Mouse (Mus musculus): ENCODE results near the gene Ubqln4. TPM values are rescaled to one million over a fixed set of nuclear protein-coding genes. Genes with fewer than 3 reads are reported as not detected.
"Not testable (repeated sequence)": the region's sequence is repeated elsewhere in the genome, so short reads cannot be mapped to it uniquely, and the experiment has no call there.

Ubqln4 gene
- polyA plus RNA-seq, 1 experiment from 2014 or later, result 62.6 TPM

- Histone ChIP-seq H3K27me3 (ENCODE audit: control insufficient read depth, insufficient read depth, low read length) (no peaks in the 10 kb centered on the region), H3K36me3 (ENCODE audit: control insufficient read depth, insufficient read depth, low read length) (peaks cover 12% of the 10 kb centered on the region), H3K9me3 (ENCODE audit: control insufficient read depth, low read length) (no peaks in the 10 kb centered on the region), H3K4me3 (ENCODE audit: low read depth, low read length) (no peak overlapping the region), H3K4me1 (replicated peaks; ENCODE audit: control insufficient read depth, insufficient read depth, low read length) (no peaks in the 10 kb centered on the region), H3K27ac (ENCODE audit: low read depth, low read length) (no peak overlapping the region), H3K4me2 (replicated peaks; ENCODE audit: low read depth, low read length) (no peak overlapping the region), H3K9ac (ENCODE audit: low read depth, low read length) (no peak overlapping the region)
- 78% methylated on average over 2 of the region's 2 CpGs for WGBS
- ATAC-seq (ENCODE audit: low FRiP score) (no peak), DNase-seq (ENCODE audit: low spot score) (no peak)
These were observed 19.3 kb downstream of the Ubqln4 start for GRCm38 (mm10) chr3:88572835-88573234.

- ATAC-seq (ENCODE audit: low FRiP score), result no peak
- WGBS, result 88% methylated on average over 2 of the region's 2 CpGs
- no peak overlapping the region for H3K4me3 ChIP-seq (ENCODE audit: low read depth, low read length)
- H3K27ac ChIP-seq (ENCODE audit: low read depth, low read length), result no peak overlapping the region
- H3K4me1 ChIP-seq (replicated peaks; ENCODE audit: control insufficient read depth, insufficient read depth, low read length), result no peaks in the 10 kb centered on the region
- H3K9me3 ChIP-seq (ENCODE audit: control insufficient read depth, low read length), result no peaks in the 10 kb centered on the region
- H3K36me3 ChIP-seq (ENCODE audit: control insufficient read depth, insufficient read depth, low read length), result peaks cover 4% of the 10 kb centered on the region; the same call in 1 of the 2 replicates
- no peaks in the 10 kb centered on the region for H3K27me3 ChIP-seq (ENCODE audit: control insufficient read depth, insufficient read depth, low read length)
- no peak overlapping the region for H3K4me2 ChIP-seq (replicated peaks; ENCODE audit: low read depth, low read length)
- no peak overlapping the region for H3K9ac ChIP-seq (ENCODE audit: low read depth, low read length)
- DNase-seq (ENCODE audit: low spot score), result no peak
These were observed 20.3 kb downstream of the Ubqln4 start for GRCm38 (mm10) chr3:88573810-88574209.

- WGBS, result 90% methylated on average over 3 of the region's 3 CpGs
- H3K27ac ChIP-seq (ENCODE audit: low read depth, low read length), result no peak within 1 kb of the TSS
- no peak within 1 kb of the TSS for H3K4me2 ChIP-seq (replicated peaks; ENCODE audit: low read depth, low read length)
- no peaks in the 10 kb centered on the region for H3K36me3 ChIP-seq (ENCODE audit: control insufficient read depth, insufficient read depth, low read length)
- no peaks in the 10 kb centered on the region for H3K27me3 ChIP-seq (ENCODE audit: control insufficient read depth, insufficient read depth, low read length)
- no peak for ATAC-seq (ENCODE audit: low FRiP score)
- no peak within 1 kb of the TSS for H3K4me3 ChIP-seq (ENCODE audit: low read depth, low read length)
- DNase-seq (ENCODE audit: low spot score), result no peak
- H3K9ac ChIP-seq (ENCODE audit: low read depth, low read length), result no peak within 1 kb of the TSS
- no peaks in the 10 kb centered on the region for H3K9me3 ChIP-seq (ENCODE audit: control insufficient read depth, low read length)
- H3K4me1 ChIP-seq (replicated peaks; ENCODE audit: control insufficient read depth, insufficient read depth, low read length), result no peaks in the 10 kb centered on the region
These were observed 22.0 kb downstream of the Ubqln4 start, which contains the start of gene Ssr2 for GRCm38 (mm10) chr3:88575540-88575939. Ssr2 (plus strand) TSS chr3:88575876.

- not testable (repeated sequence) for H3K27me3 ChIP-seq (ENCODE audit: control insufficient read depth, insufficient read depth, low read length); ATAC-seq (ENCODE audit: low FRiP score); H3K27ac ChIP-seq (ENCODE audit: low read depth, low read length); H3K4me1 ChIP-seq (replicated peaks; ENCODE audit: control insufficient read depth, insufficient read depth, low read length); DNase-seq (ENCODE audit: low spot score); H3K9me3 ChIP-seq (ENCODE audit: control insufficient read depth, low read length); H3K36me3 ChIP-seq (ENCODE audit: control insufficient read depth, insufficient read depth, low read length); H3K9ac ChIP-seq (ENCODE audit: low read depth, low read length); H3K4me2 ChIP-seq (replicated peaks; ENCODE audit: low read depth, low read length); H3K4me3 ChIP-seq (ENCODE audit: low read depth, low read length)
- 88% methylated on average over 5 of the region's 5 CpGs for WGBS
These were observed 24.3 kb downstream of the Ubqln4 start for GRCm38 (mm10) chr3:88577846-88578245.

GRCm38 (mm10) chr3:88578498-88579424 is 25.2 kb downstream of the Ubqln4 start:
- 48% methylated on average over 8 of the region's 8 CpGs for WGBS
- Histone ChIP-seq H3K36me3 (ENCODE audit: control insufficient read depth, insufficient read depth, low read length) (no peaks in the 10 kb centered on the region), H3K4me1 (replicated peaks; ENCODE audit: control insufficient read depth, insufficient read depth, low read length) (no peaks in the 10 kb centered on the region), H3K4me2 (replicated peaks; ENCODE audit: low read depth, low read length) (peak overlapping the region; percentile 28), H3K9me3 (ENCODE audit: control insufficient read depth, low read length) (no peaks in the 10 kb centered on the region), H3K27ac (ENCODE audit: low read depth, low read length) (no peak overlapping the region), H3K9ac (ENCODE audit: low read depth, low read length) (no peak overlapping the region), H3K27me3 (ENCODE audit: control insufficient read depth, insufficient read depth, low read length) (no peaks in the 10 kb centered on the region), H3K4me3 (ENCODE audit: low read depth, low read length) (peak overlapping the region; percentile 74)
- peak; percentile 54 for ATAC-seq (ENCODE audit: low FRiP score)
- no peak for DNase-seq (ENCODE audit: low spot score)

GRCm38 (mm10) chr3:88579454-88580117 is 26.0 kb downstream of the Ubqln4 start:
- Histone ChIP-seq H3K9ac (ENCODE audit: low read depth, low read length) (peak overlapping the region; percentile 67), H3K27ac (ENCODE audit: low read depth, low read length) (no peak overlapping the region), H3K4me1 (replicated peaks; ENCODE audit: control insufficient read depth, insufficient read depth, low read length) (no peaks in the 10 kb centered on the region), H3K4me2 (replicated peaks; ENCODE audit: low read depth, low read length) (peak overlapping the region; percentile 68), H3K9me3 (ENCODE audit: control insufficient read depth, low read length) (no peaks in the 10 kb centered on the region), H3K27me3 (ENCODE audit: control insufficient read depth, insufficient read depth, low read length) (no peaks in the 10 kb centered on the region), H3K4me3 (ENCODE audit: low read depth, low read length) (peak overlapping the region; percentile 74), H3K36me3 (ENCODE audit: control insufficient read depth, insufficient read depth, low read length) (no peaks in the 10 kb centered on the region)
- under 1% methylated on average over 34 of the region's 34 CpGs for WGBS
- DNase-seq (ENCODE audit: low spot score) (peak; percentile 83), ATAC-seq (ENCODE audit: low FRiP score) (peak; percentile 84)

GRCm38 (mm10) chr3:88585769-88586168 is 32.2 kb downstream of the Ubqln4 start:
- H3K9ac ChIP-seq (ENCODE audit: low read depth, low read length), result no peak overlapping the region
- H3K36me3 ChIP-seq (ENCODE audit: control insufficient read depth, insufficient read depth, low read length), result 0 out of 2 replicates have a peak, but pooled peaks cover 4% of the 10 kb centered on the region
- DNase-seq (ENCODE audit: low spot score) (no peak), ATAC-seq (ENCODE audit: low FRiP score) (no peak)
- WGBS, result 98% methylated on average over 6 of the region's 6 CpGs
- H3K4me1 ChIP-seq (replicated peaks; ENCODE audit: control insufficient read depth, insufficient read depth, low read length), result no peaks in the 10 kb centered on the region
- no peak overlapping the region for H3K4me3 ChIP-seq (ENCODE audit: low read depth, low read length)
- H3K4me2 ChIP-seq (replicated peaks; ENCODE audit: low read depth, low read length), result no peak overlapping the region
- H3K27me3 ChIP-seq (ENCODE audit: control insufficient read depth, insufficient read depth, low read length), result no peaks in the 10 kb centered on the region
- no peak overlapping the region for H3K27ac ChIP-seq (ENCODE audit: low read depth, low read length)
- no peaks in the 10 kb centered on the region for H3K9me3 ChIP-seq (ENCODE audit: control insufficient read depth, low read length)

DNA sequence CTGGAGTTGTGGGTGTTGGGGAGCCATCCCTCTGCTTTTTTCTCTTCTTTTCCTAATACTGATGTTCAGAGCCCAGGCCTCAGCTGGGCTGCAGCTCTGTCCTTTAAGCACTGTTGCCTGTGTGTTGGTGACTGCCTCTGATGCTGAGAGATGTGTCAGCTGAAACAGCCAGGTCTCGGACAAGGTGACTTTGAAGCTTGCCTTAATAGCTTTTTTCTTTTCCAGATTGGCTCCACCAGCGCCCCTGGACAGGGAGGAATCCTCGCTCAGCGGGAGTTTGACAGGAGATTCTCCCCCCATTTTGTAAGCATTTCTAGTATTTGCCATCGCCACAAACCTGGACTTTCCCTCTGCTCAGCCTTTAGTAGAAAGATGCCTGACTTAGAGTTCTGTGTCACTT is 33.1 kb downstream of the Ubqln4 start:
- Histone ChIP-seq H3K27me3 (ENCODE audit: control insufficient read depth, insufficient read depth, low read length) (no peaks in the 10 kb centered on the region), H3K27ac (ENCODE audit: low read depth, low read length) (no peak overlapping the region), H3K4me3 (ENCODE audit: low read depth, low read length) (no peak overlapping the region), H3K9ac (ENCODE audit: low read depth, low read length) (no peak overlapping the region), H3K9me3 (ENCODE audit: control insufficient read depth, low read length) (no peaks in the 10 kb centered on the region), H3K4me1 (replicated peaks; ENCODE audit: control insufficient read depth, insufficient read depth, low read length) (no peaks in the 10 kb centered on the region), H3K4me2 (replicated peaks; ENCODE audit: low read depth, low read length) (no peak overlapping the region), H3K36me3 (ENCODE audit: control insufficient read depth, insufficient read depth, low read length) (0 out of 2 replicates have a peak, but pooled peaks cover 4% of the 10 kb centered on the region)
- ATAC-seq (ENCODE audit: low FRiP score) (no peak), DNase-seq (ENCODE audit: low spot score) (no peak)
- WGBS, result 92% methylated on average over 5 of the region's 5 CpGs

All from hindbrain, embryonic 11.5 days (tissue).